Mouse (Mus musculus) heart, adult 18-20 months (tissue): ENCODE measurements at regions not wholly inside any gene's neighbourhood (a gene's known extent, or its start where the extent isn't known, plus 50 kb on each side); places are given as distances from the start of the nearest gene placed in this dataset.

Experiments used
- DNase-seq, 2 experiments: peaks; one replicate each; pipeline ENCODE4 v3.0.0; 2021 to 2022; ENCODE audit warnings: mixed read lengths in 1 of 2

DNA sequence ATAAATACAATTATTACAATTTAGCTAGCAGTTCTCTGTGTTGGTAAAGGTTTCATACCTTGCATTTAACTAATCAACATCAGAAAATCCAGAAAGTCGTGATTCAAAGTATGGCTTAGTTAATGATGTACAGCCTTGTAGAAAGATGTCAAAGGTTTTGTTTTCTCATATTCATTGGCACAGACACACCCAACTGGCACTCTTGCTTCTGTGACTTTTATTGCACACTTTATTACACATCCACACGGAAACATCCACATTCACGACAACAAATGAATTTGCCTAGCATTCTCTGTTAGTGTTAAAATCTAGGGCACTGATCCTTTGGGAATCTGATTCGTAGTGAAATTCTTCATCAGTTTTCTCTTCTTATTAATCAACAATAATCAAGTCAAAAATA, 720.0 kb downstream of the Tns3 start:
- DNase-seq, result no peak

DNA sequence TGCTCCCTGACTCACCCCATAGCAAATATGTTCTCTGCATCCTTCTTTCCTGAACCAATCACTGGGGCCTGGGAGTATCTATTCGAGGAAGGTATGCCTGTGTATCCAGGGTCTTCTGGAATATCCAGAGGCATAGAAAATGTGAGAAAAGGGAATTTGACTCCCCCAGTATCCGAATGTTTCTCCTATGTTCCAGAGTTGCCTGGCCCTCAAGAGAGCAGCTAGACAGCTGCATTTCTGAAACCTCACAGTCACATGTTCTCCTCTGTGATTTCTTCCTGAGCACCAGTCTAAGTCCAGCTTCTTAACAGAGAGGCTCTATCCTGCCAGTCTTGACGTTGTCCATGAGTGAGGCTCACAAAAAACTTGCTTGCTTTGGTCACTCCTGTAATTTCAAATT, 719.9 kb upstream of the Igfbp3 start:
- no peak for DNase-seq

DNA sequence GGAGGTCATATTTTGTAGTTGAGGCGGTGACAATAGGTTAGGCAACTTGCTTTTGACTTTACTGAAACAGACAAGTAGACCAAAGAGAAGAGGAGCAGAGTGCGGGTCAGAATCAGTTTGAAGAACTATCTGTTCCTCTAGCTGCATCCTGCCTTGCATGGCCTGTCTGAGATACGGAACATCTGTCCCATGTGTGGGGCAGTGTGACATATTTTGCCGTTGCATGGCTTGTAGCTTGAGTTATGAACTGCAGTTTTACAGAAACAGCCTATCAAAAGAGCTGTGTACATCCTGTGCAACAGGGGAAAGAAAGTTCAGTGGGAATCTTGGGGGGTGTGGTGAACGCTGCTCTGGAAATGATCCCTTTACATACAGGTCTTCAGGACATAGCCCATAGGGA, 718.9 kb upstream of the Igfbp3 start:
- DNase-seq, result no peak

DNA sequence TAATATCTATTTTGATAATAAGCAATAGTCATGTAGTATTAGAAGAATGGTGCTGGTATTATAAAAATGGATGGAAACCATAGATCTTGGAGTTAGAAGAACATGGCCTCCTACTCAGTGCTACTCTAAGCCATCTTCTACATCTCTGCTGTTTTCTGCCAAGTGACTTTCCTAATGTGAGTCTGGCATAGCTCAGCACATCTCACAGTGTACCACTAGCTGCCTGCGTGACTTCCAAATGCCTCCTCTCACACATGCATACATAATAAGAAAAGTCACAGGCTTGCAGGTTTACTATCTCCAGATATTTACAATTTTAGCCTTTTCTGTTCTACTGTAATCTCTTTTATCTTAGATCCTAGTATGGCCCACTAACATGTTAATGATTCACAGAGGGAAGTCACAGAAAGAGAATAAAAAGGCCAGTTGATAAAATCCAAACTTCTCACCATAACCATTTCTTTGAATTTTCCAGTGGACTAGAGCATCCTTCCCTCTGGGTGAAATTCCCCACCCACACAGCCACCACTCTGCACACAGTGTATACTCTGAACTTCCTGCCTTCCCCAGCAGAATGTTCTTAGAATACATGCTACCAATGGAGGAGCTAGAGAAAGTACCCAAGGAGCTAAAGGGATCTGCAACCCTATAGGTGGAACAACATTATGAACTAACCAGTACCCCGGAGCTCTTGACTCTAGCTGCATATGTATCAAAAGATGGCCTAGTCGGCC, 717.5 kb upstream of the Igfbp3 start:
- DNase-seq, result no peak

DNA sequence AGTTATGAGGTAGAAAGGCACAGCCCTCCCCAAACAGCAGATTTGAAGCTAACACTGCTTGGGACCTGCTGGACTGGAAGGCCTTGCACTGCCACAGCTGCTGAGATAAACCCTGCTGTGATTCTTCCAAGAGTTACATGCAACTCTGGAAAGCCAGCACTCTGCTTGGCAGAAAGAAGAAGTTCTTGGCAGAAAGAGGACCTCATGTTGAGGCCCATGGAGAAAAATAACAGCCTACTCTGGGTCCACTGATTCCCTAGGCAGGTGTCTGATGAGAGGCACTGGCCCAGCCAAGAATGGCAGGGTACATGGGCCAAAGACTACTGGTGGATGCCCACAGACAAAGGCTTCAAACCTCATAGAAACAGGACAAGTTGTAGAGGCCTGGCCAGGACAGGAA, 714.0 kb upstream of the Igfbp3 start:
- DNase-seq, result peak; percentile 57 to 69

DNA sequence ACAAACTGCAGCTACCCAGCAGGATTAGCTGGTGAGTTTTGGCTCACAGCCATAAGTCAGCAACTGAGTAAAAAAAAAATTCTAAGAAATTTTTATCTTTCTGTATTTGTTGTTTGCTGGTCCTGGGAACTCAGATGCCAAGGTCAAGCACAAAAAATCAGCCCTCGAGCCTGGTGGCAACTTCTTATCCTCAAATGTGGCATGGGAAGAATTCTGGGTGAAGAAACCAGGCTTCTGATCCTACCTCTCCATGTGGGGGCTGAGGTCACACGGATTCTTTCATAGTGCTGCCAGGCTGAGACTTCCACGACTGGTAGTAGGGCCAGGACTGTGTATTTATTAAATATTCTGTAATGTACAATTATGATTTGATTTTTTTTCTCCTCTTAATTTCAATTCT, 698.3 kb upstream of the Igfbp3 start:
- no peak for DNase-seq

DNA sequence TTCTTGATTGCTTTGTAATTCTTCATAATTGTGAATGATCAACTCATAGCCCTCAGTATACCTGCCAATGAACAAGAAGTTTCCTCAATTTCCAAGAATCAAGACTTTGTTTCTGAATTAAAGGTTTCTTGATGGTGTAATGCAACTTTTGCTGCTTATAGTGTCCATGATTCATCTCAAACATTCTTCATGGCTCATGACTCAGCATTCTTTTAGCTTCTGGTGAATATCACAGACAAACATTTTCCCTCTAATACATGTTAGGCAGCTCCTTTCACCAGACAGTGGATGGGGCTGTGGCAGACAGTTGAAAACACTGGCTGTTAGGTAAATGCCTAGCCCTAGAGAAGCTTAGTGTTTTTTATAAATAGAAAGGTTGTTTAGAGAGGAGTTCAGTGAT, 686.5 kb upstream of the Igfbp3 start:
- DNase-seq, result no peak

DNA sequence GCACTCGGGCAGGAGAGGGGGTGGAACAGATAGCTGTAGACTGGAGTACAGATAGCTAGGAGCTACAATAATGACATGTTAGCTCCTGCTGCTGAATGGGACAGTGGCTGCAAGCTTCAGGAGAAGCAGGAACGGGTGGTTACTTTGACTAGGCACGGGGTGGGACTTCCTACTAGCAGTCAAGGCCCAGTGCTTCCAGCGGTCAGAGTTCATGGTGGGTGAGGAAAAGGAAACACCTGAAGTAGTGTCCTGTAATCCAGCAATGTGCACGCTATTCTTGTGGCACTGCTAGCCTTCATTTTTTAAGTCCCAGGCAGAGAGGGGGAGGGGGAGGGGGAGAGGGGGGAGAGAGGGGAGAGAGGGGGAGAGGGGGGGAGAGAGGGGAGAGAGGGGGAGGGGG, 684.5 kb upstream of the Igfbp3 start:
- no peak for DNase-seq

DNA sequence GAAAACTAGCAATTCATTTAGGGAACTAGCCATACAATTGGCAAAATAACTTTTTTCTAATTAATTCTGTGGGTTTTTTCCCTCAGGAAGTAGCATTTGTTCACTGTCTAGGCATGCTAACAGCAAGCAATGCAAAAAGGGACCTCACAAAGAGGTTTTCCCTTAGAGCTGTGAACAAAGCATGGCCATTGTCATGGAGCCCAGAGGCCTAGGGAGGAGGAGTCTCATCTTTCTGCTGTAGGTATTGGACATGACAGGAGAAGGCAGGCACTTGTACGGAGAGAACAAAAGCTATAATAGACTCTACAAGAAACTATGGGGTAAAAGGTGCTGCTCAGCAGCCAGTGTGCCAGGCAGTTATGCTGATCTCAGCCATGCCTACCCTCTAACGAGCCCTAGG, 666.8 kb upstream of the Igfbp3 start:
- DNase-seq, result no peak

DNA sequence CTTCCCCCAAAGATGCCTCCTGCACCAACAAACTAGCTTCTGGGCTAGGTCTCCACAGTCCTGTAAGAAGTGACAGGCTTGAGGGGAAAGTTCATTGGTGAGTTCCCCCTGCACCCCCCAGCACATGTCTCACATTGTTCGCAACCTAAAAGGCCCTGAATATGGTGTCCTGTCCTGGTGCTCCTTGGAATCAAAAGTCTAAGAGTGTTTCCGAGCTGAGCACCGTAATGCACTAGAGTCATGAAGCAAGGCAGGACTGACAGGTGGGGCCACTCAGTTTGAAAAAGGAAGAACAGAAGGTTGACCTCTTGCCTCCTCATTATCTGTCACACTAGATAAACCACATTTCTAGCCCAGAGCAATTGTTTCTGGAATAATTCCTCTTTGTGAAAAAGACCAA, 650.4 kb upstream of the Igfbp3 start:
- DNase-seq, result no peak

DNA sequence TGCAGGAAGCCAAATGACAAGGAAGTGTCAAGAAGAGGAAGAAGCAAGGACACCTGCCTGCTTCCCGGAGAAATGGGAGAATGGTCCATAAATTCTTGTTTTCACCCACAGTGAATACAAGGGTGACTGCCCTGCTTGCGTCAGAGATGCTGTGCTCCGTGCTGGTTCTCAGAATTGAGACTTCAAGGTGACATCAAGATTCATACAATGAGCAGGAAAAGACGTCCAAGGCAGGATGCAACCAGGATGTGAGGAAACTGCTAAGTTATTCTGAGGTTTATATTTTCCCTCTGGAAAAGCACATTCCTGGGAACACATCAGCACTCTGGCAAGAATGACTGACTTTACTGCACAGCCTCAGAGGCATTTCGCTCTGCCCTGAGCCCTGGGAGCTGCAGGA, 650.0 kb upstream of the Igfbp3 start:
- no peak for DNase-seq

DNA sequence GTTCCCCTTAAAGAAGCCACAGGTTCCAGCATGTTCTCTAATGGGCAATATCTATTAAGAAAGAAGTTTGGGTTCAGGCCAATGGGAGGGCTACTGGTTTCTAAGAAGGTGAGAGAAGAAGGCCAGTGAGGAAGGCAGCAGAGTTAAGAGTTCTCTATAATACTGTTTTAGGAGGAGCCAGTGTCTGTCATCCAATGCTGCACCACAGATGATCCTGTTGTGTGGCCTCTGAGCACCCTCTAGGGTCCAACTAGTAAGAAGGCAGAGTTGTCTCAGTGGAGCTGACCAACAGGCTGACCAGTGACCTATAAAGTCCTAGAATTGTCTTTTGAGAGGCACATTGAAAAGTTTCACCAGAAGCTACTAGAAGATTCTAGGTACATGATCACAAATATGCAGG, 648.8 kb upstream of the Igfbp3 start:
- DNase-seq, result peak; percentile 42 to 47

DNA sequence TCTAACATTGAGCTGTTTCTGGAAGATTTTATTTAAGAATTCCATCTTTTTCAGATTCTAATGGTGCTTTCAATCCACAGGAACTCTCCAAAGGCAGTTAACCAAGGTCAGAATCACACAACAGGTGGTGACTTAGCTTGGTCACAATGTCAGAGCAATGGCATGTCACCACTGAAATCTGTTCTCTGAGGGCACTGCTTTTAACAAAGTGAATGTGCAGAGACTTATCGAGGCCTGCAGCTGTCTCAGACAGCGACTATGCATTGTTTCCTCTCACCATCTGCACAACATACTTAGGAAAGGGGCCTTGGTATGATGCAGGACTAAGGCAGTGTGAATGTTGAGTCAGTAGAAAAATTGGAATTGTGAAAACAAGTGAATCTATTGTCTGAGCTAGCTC, 638.9 kb upstream of the Igfbp3 start:
- DNase-seq, result no peak

DNA sequence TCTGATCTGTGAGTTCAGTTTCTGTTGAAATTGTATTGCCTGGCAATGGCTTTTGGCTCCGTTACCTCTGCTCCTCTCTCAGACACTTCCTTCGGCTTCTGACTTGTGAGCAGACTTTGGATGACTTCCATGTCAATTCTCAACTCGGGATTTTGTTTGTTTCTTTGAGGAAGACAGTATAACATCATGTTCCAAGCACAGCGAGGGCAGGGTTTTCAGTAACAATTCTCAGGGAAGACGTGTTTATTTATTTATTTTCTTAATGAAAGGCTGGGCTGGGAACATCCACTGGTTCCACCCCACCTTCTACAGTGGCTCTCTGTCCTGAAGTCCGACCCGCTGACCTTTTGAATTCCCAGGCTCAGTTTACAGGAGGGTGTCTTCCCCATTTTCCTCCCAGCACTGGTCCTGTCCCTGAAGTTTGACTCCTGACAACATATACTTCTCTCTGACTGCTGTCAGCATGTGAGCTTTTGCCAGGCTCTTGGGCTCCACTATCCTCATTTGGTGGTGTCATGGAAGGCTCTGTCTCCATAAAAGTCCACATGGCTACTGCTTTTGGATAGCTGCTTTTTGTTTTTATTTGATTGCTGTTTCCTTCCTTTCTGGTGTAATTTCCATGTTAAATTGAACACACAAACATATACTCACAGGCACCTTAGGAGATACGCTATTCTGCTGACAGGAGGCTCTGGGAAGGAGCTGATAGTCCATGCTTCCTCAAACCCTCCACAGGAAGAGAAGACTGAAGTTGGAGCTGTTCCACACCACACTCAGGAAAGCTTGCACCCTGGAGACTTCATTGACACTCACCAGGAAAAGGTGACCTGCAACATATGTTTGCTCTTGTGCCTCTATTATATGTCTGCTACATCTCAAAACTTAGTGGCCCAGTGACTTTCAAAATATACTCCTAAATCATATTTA, 624.9 kb upstream of the Igfbp3 start:
- peak; percentile 67 to 82 for DNase-seq

DNA sequence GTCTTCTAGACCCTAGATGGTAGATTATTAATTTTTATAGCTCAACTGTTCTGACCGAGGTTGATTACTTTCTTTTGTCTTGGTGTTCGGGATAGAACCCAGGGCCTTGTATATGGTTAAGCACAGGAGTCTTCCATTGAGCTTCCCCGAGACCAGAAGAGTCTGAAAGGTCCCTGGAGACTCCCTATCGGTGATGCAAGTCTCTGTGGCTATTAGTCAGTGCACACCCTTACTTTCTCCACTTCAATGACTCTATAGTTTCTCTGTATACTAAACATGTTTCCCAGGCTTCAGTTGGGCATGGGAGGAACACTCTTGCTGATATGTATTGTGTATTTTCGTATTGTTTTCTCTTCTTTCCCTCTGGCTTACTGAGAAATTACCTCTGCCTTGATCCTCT, 623.8 kb upstream of the Igfbp3 start:
- DNase-seq, result no peak

DNA sequence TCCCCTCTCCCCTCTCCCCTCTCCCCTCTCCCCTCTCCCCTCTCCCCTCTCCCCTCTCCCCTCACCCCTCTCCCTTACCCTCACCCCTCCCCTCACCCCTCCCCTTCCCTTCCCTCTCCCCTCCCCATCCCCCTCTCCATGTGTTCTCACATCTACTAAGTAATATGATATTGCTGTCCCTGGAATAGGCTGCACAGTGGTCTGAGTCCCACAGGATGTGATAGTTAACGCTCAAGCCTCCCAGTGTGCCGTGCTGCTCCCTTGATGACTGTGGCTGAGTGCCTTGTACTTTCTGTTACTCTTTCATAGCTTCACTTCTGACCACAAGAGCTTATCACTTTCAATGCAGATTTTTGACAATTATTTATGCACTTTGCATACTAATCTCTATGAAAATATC, 620.4 kb upstream of the Igfbp3 start:
- DNase-seq, result no peak

DNA sequence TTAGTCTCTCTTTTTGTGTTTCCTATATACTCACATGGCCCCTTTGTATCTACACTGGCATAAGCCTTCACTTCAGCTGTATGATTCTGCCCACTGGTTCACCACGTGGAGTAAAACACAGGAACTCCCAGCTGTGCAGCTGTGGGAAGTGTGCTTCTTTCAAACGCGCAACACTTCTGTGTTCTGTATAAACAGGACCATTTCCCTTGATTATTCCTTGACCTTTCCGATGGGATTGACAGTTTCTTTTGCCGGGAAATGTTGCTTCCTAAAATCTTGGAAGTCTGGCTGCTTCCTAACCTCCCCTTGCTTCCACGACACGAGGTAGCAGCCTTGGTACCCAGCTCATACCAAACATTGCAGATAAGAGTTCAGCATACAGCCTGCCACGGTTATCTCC, 618.7 kb upstream of the Igfbp3 start:
- DNase-seq, result no peak

DNA sequence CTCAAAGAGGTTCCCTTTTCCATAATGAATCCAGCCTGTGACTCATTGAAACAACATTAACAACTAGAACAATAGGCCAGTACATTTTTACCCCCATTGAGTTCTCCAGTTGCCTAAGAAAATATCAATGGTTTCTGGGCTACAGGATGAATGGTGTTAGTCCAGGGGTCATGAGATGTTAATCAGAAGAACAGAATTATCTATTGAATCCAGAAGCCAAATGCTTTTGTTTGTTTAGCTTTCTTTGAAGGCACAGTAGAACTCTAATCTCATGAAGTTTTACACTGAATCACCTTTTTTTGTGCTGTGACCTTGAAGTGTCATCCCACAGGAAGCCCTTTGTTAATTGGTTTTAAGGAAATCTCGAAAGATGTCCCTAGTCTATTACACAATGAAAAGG, 616.0 kb upstream of the Igfbp3 start:
- DNase-seq, result no peak

DNA sequence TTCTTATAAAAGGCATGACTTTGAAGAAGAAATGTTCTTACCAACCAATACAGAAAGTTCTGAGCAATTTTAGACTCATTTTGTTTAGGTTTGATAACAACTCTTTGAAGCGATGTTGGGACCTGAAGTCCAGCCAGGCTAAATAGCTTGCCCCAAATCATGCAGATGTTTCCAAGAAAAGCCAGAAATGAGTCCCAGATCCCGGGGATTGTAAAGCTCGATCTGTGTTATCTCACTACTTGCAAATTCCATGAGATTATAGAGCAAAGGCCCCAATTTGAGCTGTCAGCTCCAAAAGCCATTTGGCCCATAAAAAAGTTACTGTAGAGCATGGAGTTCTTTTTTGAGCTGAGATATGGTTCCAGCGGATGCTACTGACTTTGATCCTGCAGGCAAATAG, 614.3 kb upstream of the Igfbp3 start:
- DNase-seq, result peak; percentile 23 to 37

DNA sequence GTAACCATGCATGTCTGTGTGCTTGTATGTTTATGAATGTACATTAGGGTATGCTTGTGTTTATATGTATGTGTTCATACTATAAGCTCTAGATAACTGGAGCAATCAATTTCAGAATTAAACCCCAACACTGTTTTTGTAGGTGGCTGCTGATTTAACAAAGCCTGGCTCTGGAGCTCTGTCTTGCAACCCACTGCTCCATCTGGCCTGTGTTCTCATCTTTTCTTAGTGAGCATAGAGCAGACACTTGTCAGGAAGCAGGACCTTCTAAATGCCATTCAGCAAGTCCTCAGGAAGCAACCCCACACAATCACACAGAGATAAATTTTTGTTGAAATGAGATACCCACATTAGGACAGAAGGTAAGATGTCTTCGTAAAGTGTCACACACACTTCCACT, 613.7 kb upstream of the Igfbp3 start:
- no peak for DNase-seq

DNA sequence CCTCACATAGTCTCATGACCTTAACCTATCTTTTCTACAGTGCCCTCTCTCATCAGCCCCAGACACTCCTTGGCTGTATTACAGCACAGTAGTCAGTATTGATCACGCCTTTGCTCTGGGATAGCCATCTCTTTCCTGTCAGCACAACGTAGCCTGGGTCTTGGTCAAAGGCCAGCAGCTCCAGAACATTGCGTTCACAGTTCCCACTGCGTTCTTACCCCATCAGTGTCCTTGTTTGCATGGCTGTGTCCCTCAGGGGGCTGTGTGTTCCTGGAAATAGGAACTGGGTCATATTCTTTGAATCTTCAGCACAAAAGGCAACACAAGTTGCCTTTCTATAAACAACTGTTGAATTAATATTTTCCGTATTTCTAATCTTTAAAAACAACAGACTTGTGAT, 602.0 kb upstream of the Igfbp3 start:
- DNase-seq, result peak; percentile 84 to 88

DNA sequence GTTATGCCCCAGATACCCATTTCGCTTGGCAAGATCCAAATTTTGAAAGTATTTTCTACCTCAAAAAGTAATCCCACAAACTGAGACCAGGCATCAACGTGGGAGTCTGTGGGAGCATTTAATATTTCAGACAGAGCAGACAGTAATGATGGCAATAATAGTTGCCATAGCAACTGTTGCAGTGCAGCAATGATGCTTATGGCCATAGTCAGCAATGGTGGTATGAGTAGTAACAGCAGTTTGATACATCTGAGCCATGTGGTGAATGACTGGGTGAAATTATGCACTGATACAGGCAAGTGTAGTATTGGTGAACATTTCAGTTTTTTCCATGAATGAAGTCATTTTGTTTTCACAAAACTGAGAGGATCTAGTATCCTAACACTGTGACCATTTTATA, 600.8 kb upstream of the Igfbp3 start:
- no peak for DNase-seq

DNA sequence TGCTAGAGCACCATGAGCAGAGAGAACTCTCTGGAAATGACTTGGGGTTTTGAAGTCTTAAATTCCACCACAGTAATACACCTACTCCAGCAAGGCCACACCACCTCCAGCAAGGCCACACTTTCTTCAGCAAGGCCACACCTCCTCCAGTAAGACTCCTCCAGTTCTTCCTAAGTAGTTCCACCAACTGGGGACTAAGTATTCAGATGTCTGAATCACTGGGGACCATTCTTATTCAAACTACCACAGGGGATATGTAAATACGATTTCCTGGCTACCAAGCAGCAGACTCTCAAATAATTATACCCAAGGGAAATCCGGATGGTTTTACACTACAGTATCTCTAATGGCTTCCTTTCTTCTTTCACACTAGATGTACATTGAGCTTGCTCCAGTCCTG, 598.7 kb upstream of the Igfbp3 start:
- DNase-seq, result no peak

DNA sequence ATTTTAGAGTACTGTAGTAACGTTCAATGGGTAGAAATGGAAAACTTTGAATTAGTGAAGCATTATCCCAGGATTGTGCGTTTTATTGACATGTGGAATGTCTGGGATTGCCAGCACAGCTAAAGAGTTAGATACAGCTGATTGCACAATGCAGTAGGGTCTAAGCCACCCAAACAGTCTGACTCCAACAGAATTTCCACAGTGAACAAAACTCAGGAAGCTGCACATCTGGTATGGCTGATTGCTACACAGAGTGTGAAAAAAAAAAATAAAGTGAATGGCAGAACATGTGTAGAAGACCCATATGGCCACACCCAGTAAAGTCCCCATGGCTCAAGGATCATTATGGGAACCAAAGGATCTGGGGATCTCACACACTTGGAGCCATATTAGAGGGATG, 596.0 kb upstream of the Igfbp3 start:
- peak; percentile 28 to 53 for DNase-seq
